Mouse (Mus musculus) kidney, adult 8-10 months (tissue): ENCODE measurements around the gene G6pc2.

ENCODE experiments used
- DNase-seq, 2 experiments: peaks; one replicate each; pipeline ENCODE4 v3.0.0; 2022

G6pc2 gene

GRCm38 (mm10) chr2:69244924-69245323 lies 34.1 kb downstream of the G6pc2 start:
- DNase-seq: no peak

GRCm38 (mm10) chr2:69247081-69247480 lies 36.2 kb downstream of the G6pc2 start:
- no peak for DNase-seq

GRCm38 (mm10) chr2:69248221-69248755 lies 37.4 kb downstream of the G6pc2 start:
- no peak for DNase-seq

- DNase-seq: no peak
Measured at GRCm38 (mm10) chr2:69264069-69264618, 53.3 kb downstream of the G6pc2 start.

- DNase-seq: peak in 1 of 2 experiments; percentile 8
Measured at GRCm38 (mm10) chr2:69275875-69276274, 65.0 kb downstream of the G6pc2 start.
